Mouse (Mus musculus): ENCODE measurements at regions not wholly inside any gene's neighbourhood (a gene's known extent, or its start where the extent isn't known, plus 50 kb on each side); places are given as distances from the start of the nearest gene placed in this dataset.
A peak's percentile ranks its signal among the peaks of the same experiment; 100 is the strongest.
"Not testable (repeated sequence)": the region's sequence is repeated elsewhere in the genome, so short reads cannot be mapped to it uniquely, and the experiment has no call there.

- no peak for DNase-seq (ENCODE audit: low spot score)
These were observed 347.9 kb downstream of the Gm11232 start for GRCm38 (mm10) chr4:71409867-71410266.

GRCm38 (mm10) chr4:71390444-71390843 lies 367.3 kb downstream of the Gm11232 start:
- no peak for DNase-seq (ENCODE audit: low spot score)

- no peak for DNase-seq (ENCODE audit: low spot score)
These were observed 388.5 kb downstream of the Gm11232 start for GRCm38 (mm10) chr4:71369276-71369675.

- DNase-seq (ENCODE audit: low spot score): no peak
These were observed 394.0 kb downstream of the Gm11232 start for GRCm38 (mm10) chr4:71363761-71364160.

GRCm38 (mm10) chr4:71357626-71358025 lies 400.1 kb downstream of the Gm11232 start:
- no peak for DNase-seq (ENCODE audit: low spot score)

- DNase-seq (ENCODE audit: low spot score): no peak
These were observed 401.1 kb downstream of the Gm11232 start for GRCm38 (mm10) chr4:71356714-71357113.

- no peak for DNase-seq (ENCODE audit: low spot score)
These were observed 401.5 kb downstream of the Gm11232 start for GRCm38 (mm10) chr4:71356310-71356709.

GRCm38 (mm10) chr4:71351880-71352279 lies 405.9 kb downstream of the Gm11232 start:
- DNase-seq (ENCODE audit: low spot score): no peak

- DNase-seq (ENCODE audit: low spot score): no peak
These were observed 414.7 kb downstream of the Gm11232 start for GRCm38 (mm10) chr4:71343068-71343467.

- no peak for DNase-seq (ENCODE audit: low spot score)
These were observed 419.2 kb downstream of the Gm11232 start for GRCm38 (mm10) chr4:71338582-71338981.

GRCm38 (mm10) chr4:71332672-71333071 lies 425.1 kb downstream of the Gm11232 start:
- DNase-seq (ENCODE audit: low spot score): no peak

- DNase-seq (ENCODE audit: low spot score): peak; percentile 18
These were observed 425.7 kb downstream of the Gm11232 start for GRCm38 (mm10) chr4:71332018-71332417.

GRCm38 (mm10) chr4:71316605-71317004 lies 441.2 kb downstream of the Gm11232 start:
- DNase-seq (ENCODE audit: low spot score): no peak

- no peak for DNase-seq (ENCODE audit: low spot score)
These were observed 450.6 kb downstream of the Gm11232 start for GRCm38 (mm10) chr4:71307176-71307612.

- DNase-seq (ENCODE audit: low spot score): no peak
These were observed 451.1 kb downstream of the Gm11232 start for GRCm38 (mm10) chr4:71306690-71307089.

- not testable (repeated sequence) for DNase-seq (ENCODE audit: low spot score)
These were observed 462.0 kb downstream of the Gm11232 start for GRCm38 (mm10) chr4:71295716-71296115.

GRCm38 (mm10) chr4:71291741-71292149 lies 466.0 kb downstream of the Gm11232 start:
- peak; percentile 80 for DNase-seq (ENCODE audit: low spot score)

- peak; percentile 73 for DNase-seq (ENCODE audit: low spot score)
These were observed 466.5 kb downstream of the Gm11232 start for GRCm38 (mm10) chr4:71291111-71291740.

- no peak for DNase-seq (ENCODE audit: low spot score)
These were observed 474.6 kb downstream of the Gm11232 start for GRCm38 (mm10) chr4:71283147-71283546.

- DNase-seq (ENCODE audit: low spot score): no peak
These were observed 478.1 kb downstream of the Gm11232 start for GRCm38 (mm10) chr4:71279710-71280109.

GRCm38 (mm10) chr4:71259897-71260296 lies 497.9 kb downstream of the Gm11232 start:
- DNase-seq (ENCODE audit: low spot score): no peak

GRCm38 (mm10) chr4:71230497-71230872 lies 527.3 kb downstream of the Gm11232 start:
- no peak for DNase-seq (ENCODE audit: low spot score)

GRCm38 (mm10) chr4:71229796-71230496 lies 527.8 kb downstream of the Gm11232 start:
- no peak for DNase-seq (ENCODE audit: low spot score)

- DNase-seq (ENCODE audit: low spot score): no peak
These were observed 531.1 kb downstream of the Gm11232 start for GRCm38 (mm10) chr4:71226653-71227052.
